Mouse (Mus musculus): ENCODE measurements around the gene Tspan31.
"Not testable (repeated sequence)": the region's sequence is repeated elsewhere in the genome, so short reads cannot be mapped to it uniquely, and the experiment has no call there.

Tspan31 gene

DNA sequence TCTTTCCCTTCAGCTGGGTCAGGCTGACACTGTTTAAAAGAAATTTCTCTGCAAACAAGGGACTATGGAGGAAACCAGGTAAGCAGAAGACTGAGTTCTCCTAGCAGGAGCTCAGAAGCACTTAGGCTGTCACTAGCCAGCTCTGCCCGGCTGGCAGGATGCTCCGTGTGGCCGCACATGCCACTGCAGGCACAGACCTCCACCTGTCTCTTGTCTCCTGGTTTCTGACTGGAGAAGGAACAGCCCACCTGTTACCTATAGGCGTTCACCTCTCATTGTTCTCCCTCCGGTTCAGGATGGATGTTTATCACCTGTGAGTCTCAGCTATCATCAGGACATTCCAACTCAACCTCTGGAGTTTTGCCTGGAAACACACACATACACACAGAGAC is 13.8 kb upstream of the Tspan31 start:
- no peak for DNase-seq (ENCODE audit: low spot score)

DNA sequence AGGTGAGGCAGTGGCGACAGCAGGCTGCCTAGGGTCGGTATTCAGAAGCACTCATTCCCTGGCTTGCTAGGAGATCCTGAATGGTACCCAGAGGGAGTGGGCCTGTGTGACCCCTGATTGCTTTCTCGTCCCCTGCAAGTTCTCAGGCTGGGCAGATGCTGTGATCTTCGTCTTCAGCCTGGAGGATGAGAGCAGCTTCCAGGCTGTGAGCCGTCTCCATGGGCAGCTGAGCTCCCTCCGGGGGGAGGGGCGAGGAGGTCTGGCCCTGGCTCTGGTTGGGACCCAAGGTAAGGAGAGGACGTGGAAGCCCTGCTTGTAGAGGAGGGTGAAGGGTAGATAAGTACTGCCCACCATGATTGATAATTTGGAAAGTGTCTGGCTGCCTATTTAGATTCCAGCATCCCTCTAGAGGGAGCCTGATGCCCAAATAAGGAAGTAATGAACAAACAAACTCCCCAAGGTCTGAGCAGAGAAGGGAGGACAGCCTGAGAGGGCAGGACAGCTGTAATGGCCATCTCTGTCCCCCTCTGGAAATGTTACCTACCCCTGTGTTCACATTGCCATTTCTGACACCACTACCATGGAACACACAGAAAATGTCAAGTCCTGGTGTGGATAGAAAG is 13.3 kb upstream of the Tspan31 start:
- no peak for DNase-seq (ENCODE audit: low spot score)

GRCm38 (mm10) chr10:127081996-127082620 is 12.0 kb upstream of the Tspan31 start:
- DNase-seq (ENCODE audit: low spot score) = peak; percentile 65

DNA sequence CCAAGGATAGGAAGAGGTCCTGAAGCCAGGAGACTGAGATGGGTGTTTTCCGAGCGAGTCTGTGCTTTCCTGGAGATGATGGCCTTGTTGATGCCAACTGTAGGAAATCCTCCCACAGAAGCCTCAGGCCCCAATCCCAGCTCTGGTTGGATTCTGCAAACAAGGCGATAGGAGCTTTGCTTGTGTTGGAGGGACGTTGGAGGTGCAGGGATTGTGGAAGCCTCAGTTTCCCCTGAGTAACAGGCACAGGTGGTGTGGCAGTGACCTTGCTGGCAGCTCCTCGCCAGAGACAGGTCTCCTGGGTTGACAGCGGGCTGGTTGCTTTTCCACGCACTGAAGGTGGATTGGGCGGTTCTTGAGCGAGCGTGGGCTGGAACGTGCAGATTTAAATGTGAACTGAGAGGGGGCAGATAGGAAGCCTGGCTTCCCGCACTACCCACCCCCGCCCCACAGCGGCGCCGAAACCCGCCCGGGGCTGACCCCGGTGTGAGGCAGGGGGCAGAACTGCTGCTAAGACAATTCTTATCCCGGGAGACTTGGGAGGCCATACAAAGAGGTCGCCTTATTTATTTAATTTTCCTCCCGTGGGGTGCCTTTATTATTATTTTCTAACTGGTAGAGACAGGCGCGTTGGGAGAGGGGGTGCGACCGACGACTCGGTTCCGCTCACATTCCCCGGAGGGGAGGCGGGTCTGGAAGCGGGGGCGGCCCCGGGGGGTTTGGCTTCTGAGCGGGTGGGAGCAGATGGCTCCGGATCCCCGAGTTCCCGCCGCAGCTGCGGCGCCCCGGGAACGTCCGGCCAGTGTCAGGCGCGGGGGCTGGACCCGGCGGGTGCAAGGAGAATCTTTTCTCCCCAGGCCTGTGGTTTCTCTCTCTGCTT is 11.1 kb upstream of the Tspan31 start:
- no peak for DNase-seq (ENCODE audit: low spot score)

- peak; percentile 59 for DNase-seq (ENCODE audit: low spot score)
Measured at GRCm38 (mm10) chr10:127079665-127080391, 9.8 kb upstream of the Tspan31 start.

- DNase-seq (ENCODE audit: low spot score) = peak; percentile 75
Measured at GRCm38 (mm10) chr10:127078677-127079575, 8.9 kb upstream of the Tspan31 start.

DNA sequence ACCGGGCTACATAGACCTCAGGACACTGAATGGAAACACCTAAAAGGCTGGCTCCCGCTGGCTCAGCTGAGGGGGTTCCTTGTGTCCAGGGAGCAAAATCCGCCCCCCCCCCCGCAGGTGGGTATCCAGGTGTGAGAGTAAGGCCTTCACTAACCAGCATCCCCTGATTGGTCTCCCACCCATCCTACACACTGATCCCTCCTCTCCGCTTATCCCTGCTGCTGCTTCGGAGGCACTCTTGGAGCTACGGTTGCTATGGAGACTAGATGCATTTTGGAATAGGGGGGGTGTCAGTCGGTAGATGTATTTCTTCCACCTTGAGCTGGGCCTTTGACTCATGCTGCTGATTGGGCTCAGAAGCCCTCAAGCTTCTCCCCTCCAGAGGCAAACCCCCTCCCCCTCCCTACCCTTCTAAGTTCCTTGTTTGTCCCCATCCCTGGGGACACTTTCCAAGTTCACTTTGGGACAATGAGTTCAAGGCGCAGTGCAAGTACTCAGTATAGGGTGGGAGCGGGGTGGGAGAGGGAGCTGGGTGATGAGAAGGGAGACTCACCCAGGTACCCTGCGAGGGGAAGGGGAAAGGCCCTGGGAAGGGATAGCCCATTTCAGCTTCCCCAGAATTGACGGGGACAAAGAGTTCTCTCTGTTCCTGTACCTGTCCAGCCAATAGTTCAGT is 8.1 kb upstream of the Tspan31 start:
- DNase-seq (ENCODE audit: low spot score) = peak; percentile 39

DNA sequence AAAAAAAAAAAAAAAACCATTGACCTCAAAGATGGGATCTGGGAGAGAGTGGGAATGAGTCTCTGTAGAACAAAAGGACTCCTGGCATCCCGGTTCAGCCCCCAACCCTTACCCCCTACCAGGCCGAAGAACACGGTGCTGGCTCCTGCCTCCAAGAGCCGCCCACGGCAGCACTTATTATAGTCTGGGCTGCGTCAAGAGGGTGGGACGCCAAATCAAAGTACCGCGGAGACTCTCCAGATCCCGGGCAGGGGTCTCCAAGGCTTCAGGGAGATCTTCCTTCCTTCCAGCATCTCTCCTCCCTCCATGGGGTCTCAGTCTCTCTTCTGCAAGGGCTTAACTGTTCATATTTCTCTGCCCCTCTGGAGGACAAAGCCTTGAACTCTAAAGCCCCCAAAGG is 7.5 kb upstream of the Tspan31 start:
- no peak for DNase-seq (ENCODE audit: low spot score)

DNA sequence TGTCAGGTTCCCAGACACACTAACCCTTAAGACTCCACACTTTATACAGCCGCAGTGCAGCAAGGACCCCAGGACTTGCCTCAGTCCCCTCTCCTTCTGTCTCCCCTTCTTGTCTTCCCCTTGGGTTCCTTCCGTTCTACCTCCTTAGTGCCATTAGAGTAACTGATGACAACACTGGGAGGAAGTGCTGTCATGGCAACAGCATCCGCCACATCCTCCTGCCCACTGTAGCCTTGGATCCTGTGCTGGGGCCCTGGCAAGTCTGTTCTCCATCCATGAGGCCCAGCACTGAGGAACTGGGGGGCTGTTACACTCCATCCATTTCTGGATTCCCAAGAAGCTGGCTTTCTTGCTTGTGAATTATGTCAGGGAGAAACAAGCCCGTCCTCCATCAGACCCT is 6.0 kb upstream of the Tspan31 start:
- DNase-seq (ENCODE audit: low spot score) = no peak

GRCm38 (mm10) chr10:127075651-127076050 is 5.6 kb upstream of the Tspan31 start:
- DNase-seq (ENCODE audit: low spot score) = no peak

DNA sequence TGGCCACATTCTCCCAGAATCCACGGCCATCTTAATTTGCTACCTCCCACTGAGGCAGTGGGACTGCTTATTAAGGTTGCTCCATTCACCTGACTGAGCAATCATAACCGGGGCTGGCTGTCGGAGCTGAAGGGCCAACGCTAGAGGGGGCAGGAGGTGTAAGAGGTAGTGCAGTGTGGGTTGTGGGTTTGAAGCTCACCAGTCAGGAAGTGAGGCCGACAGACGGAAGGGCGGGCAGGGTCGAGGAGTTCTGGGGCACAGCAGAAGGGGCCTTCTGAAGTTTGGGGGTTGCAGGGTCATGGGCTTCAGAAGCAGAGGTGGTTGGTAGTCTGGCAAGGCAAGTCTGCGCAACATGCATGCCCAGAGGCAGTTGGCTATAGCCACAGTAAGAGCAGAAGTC is 5.0 kb upstream of the Tspan31 start, which contains the start of gene Agap2:
Gene Agap2, plus strand, starts transcription at position 205 of the 400 bp plus-strand sequence.
- no peak for DNase-seq (ENCODE audit: low spot score)

DNA sequence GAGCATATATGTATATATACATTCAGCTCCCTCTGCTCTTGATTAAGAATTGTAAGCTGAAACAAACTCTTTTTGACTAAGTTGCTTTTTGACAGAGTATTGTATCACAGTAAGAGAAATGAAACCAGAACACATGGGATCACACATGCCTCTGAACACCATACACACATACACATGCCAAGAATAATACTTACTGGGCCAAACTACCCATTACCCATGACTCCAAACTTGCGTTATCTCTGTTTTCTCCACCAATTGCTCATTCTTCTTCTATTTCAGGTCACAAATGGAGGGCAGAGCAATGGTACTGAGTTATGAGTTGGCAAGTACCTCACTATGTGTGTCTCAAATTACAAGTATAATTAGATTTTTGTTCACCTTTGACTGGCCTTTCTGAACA is 3.9 kb upstream of the Tspan31 start:
- no peak for DNase-seq (ENCODE audit: low spot score)

DNA sequence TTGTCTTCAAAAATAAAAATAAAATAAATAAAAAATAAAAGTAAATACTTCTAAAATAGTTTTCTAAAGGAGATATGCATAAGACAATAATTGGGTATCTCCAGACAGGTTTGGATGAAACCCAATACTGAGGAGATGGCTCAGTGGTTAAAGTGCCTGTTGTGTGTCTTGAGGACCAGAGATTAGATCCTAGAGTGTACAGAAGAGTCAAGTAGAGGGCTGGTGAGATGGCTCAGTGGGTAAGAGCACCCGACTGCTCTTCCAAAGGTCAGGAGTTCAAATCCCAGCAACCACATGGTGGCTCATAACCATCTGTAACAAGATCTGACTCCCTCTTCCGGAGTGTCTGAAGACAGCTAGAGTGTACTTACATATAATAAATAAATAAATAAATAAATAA is 2.9 kb upstream of the Tspan31 start:
- DNase-seq (ENCODE audit: low spot score) = not testable (repeated sequence)

GRCm38 (mm10) chr10:127072270-127072669 is 2.2 kb upstream of the Tspan31 start:
- not testable (repeated sequence) for DNase-seq (ENCODE audit: low spot score)

DNA sequence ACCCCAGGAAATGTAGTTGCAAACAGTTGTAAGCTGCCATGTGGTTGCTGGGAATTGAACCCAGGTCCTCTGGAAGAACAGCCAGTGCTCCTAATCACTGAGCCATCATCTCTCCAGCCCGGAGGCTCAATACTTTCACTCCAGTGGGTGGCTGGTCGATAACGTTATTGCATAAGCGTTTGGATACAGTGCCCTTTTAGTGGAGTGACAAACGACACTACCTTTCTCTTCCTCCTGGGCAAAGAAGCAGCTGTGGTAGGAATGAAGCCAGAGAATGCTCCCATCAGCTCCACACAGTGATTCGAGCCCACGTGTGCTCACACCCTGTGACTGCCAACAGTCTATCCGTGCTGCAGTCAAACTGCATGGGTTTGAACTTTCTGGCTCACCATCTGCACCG is 1.1 kb upstream of the Tspan31 start:
- DNase-seq (ENCODE audit: low spot score) = no peak

GRCm38 (mm10) chr10:127069281-127070189 is 529 bp downstream of the Tspan31 start:
- peak; percentile 72 for DNase-seq (ENCODE audit: low spot score)

GRCm38 (mm10) chr10:127068360-127069038 is 1.6 kb downstream of the Tspan31 start:
- DNase-seq (ENCODE audit: low spot score) = no peak

DNA sequence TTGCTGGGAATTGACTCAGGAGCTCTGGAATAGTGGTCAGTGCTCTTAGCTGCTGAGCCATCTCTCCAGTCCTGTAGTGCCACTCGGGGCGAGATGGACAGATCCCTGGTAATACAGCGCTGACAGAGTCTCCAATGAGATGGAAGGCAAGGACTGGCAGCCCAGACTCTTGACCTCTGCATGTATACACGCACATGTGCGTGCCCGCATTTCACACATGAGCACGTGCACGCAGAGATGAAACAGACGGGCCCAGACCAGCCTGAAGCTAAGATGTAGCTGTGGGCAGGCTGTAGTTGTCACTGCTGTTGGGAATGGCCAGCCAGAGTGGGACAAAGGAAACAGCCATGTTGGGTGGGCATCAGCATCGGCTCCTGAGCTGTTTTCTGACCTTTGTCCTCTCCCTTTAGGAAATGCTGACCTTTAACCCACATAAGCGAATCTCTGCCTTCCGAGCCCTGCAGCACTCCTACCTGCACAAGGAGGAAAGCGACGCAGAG is 3.5 kb downstream of the Tspan31 start:
- no peak for DNase-seq (ENCODE audit: low spot score)

- DNase-seq (ENCODE audit: low spot score) = no peak
Measured at GRCm38 (mm10) chr10:127065981-127066380, 4.1 kb downstream of the Tspan31 start.
